Mouse (Mus musculus) midbrain, embryonic 11.5 days (tissue): Measurements from ENCODE around the gene Alpl. TPM values are rescaled to one million over a fixed set of nuclear protein-coding genes. Genes with fewer than 3 reads are reported as not detected.

Experiments
- ATAC-seq: fragments of 200-750 bp; cut with Nextera tagmentation; 2 replicates; pipeline ENCODE4 v1.8.0; 2017; ENCODE audit warnings: moderate TSS enrichment, moderate library complexity; ENCODE audit not compliant: low FRiP score
- DNase-seq: peaks from one replicate; pipeline ENCODE4 v3.0.0; 2015; ENCODE audit warnings: low spot score; ENCODE audit errors: missing footprints
- H3K27ac ChIP-seq: fragments of 300-500 bp; sonication (generic); 2 replicates; pipeline ENCODE4 v1.5.1; 2014; ENCODE audit warnings: low read depth, low read length
- H3K27me3 ChIP-seq: fragments of 300-500 bp; sonication (generic); 2 replicates; pipeline ENCODE4 v1.6.1; 2014; ENCODE audit warnings: mild to moderate bottlenecking, low read length, moderate library complexity, mixed read lengths; ENCODE audit not compliant: control insufficient read depth, insufficient read depth
- H3K36me3 ChIP-seq: fragments of 300-500 bp; sonication (generic); 2 replicates; pipeline ENCODE4 v1.6.1; 2014; ENCODE audit warnings: mild to moderate bottlenecking, low read length, moderate library complexity, mixed read lengths; ENCODE audit not compliant: control insufficient read depth, insufficient read depth
- H3K4me1 ChIP-seq: fragments of 300-500 bp; sonication (generic); 2 replicates; pipeline ENCODE4 v1.6.1; 2014; ENCODE audit warnings: low read length; ENCODE audit not compliant: control insufficient read depth, insufficient read depth
- H3K4me2 ChIP-seq: fragments of 300-500 bp; sonication (generic); 2 replicates; pipeline ENCODE4 v1.6.1; 2014; ENCODE audit warnings: mild to moderate bottlenecking, moderate library complexity
- H3K4me3 ChIP-seq: fragments of 300-500 bp; sonication (generic); 2 replicates; pipeline ENCODE4 v1.5.1; 2014; ENCODE audit warnings: low read depth, low read length
- H3K9ac ChIP-seq: fragments of 300-500 bp; sonication (generic); 2 replicates; pipeline ENCODE4 v1.6.1; 2014; ENCODE audit warnings: low read length
- H3K9me3 ChIP-seq: fragments of 300-500 bp; sonication (generic); 2 replicates; pipeline ENCODE4 v1.6.1; 2016; ENCODE audit warnings: low read length; ENCODE audit not compliant: control insufficient read depth
- WGBS: fragments of 180-500 bp; shearing (Covaris S2); extraction: QIAGEN DNeasy Blood & Tissue Kit; methylation state at CpG from one replicate; pipeline ENCODE4 v1.1.7; 2014; 5-methylcytosine and 5-hydroxymethylcytosine counted together
- polyA plus RNA-seq: library from polyadenylated mRNA; unstranded; fragments of >200 nt; fragmentation: Nextera tagmentation; extraction: Ambion mirVana; gene quantifications from 2 replicates; pipeline ENCODE4 v1.2.1, GENCODE M21; 2014

The Alpl gene
- polyA plus RNA-seq, 1 experiment from 2014 or later, result 23.7 TPM

- Histone ChIP-seq H3K9me3 (no peaks in the 10 kb centered on the region), H3K27ac (no peak overlapping the region), H3K36me3 (no peaks in the 10 kb centered on the region), H3K4me2 (no peak overlapping the region), H3K9ac (no peak overlapping the region), H3K27me3 (no peaks in the 10 kb centered on the region), H3K4me3 (no peak overlapping the region), H3K4me1 (no peaks in the 10 kb centered on the region)
- ATAC-seq (no peak), DNase-seq (no peak)
- WGBS, result 69% methylated on average over 13 of the region's 13 CpGs
Measured at GRCm38 (mm10) chr4:137812946-137813708, 16.9 kb upstream of the Alpl start.

GRCm38 (mm10) chr4:137809999-137810398, 13.8 kb upstream of the Alpl start:
- Histone ChIP-seq H3K4me1 (no peaks in the 10 kb centered on the region), H3K4me2 (no peak overlapping the region), H3K9ac (no peak overlapping the region), H3K27me3 (no peaks in the 10 kb centered on the region), H3K9me3 (no peaks in the 10 kb centered on the region), H3K4me3 (no peak overlapping the region), H3K27ac (no peak overlapping the region), H3K36me3 (no peaks in the 10 kb centered on the region)
- no peak for ATAC-seq
- WGBS, result 82% methylated on average over 4 of the region's 4 CpGs
- DNase-seq, result no peak

- Histone ChIP-seq H3K4me2 (no peak overlapping the region), H3K9me3 (no peaks in the 10 kb centered on the region), H3K4me3 (no peak overlapping the region), H3K9ac (no peak overlapping the region), H3K4me1 (no peaks in the 10 kb centered on the region), H3K27me3 (no peaks in the 10 kb centered on the region), H3K27ac (no peak overlapping the region), H3K36me3 (no peaks in the 10 kb centered on the region)
- WGBS, result 91% methylated on average over 7 of the region's 7 CpGs
- no peak for ATAC-seq
- DNase-seq, result no peak
Measured at GRCm38 (mm10) chr4:137807301-137807851, 11.2 kb upstream of the Alpl start.

- DNase-seq, result peak; percentile 90
- no peak overlapping the region for H3K27ac ChIP-seq
Measured at GRCm38 (mm10) chr4:137801196-137801595, 5.0 kb upstream of the Alpl start.

GRCm38 (mm10) chr4:137800324-137800723, 4.1 kb upstream of the Alpl start:
- Histone ChIP-seq H3K27me3 (peaks cover 4% of the 10 kb centered on the region), H3K4me3 (no peak overlapping the region), H3K4me2 (no peak overlapping the region), H3K9me3 (no peaks in the 10 kb centered on the region), H3K36me3 (no peaks in the 10 kb centered on the region), H3K9ac (no peak overlapping the region), H3K27ac (no peak overlapping the region), H3K4me1 (peaks cover 17% of the 10 kb centered on the region)
- WGBS, result 19% methylated on average over 11 of the region's 11 CpGs
- DNase-seq (peak; percentile 90), ATAC-seq (no peak)

More at GRCm38 (mm10) chr4:137801196-137801595, 5.0 kb upstream of the Alpl start:
- Histone ChIP-seq H3K9me3 (no peaks in the 10 kb centered on the region), H3K27me3 (no peaks in the 10 kb centered on the region), H3K4me1 (peaks cover 9% of the 10 kb centered on the region), H3K9ac (no peak overlapping the region), H3K36me3 (no peaks in the 10 kb centered on the region), H3K4me3 (no peak overlapping the region), H3K4me2 (no peak overlapping the region)
- no peak for ATAC-seq
- 13% methylated on average over 12 of the region's 12 CpGs for WGBS

- WGBS, result 68% methylated on average over 4 of the region's 4 CpGs
- DNase-seq, result no peak
- no peak overlapping the region for H3K4me2 ChIP-seq
- peaks cover 4% of the 10 kb centered on the region for H3K27me3 ChIP-seq
- H3K9me3 ChIP-seq, result no peaks in the 10 kb centered on the region
- H3K9ac ChIP-seq, result no peak overlapping the region
- no peaks in the 10 kb centered on the region for H3K36me3 ChIP-seq
- no peak overlapping the region for H3K4me3 ChIP-seq
- peaks cover 21% of the 10 kb centered on the region for H3K4me1 ChIP-seq
- no peak overlapping the region for H3K27ac ChIP-seq
- no peak for ATAC-seq
Measured at GRCm38 (mm10) chr4:137797038-137797437, 854 bp upstream of the Alpl start.

GRCm38 (mm10) chr4:137794178-137794900, 1.8 kb downstream of the Alpl start:
- DNase-seq, result no peak
- no peaks in the 10 kb centered on the region for H3K9me3 ChIP-seq
- no peaks in the 10 kb centered on the region for H3K36me3 ChIP-seq
- 83% methylated on average over 13 of the region's 13 CpGs for WGBS
- H3K27me3 ChIP-seq, result peaks cover 4% of the 10 kb centered on the region
- H3K9ac ChIP-seq, result no peak overlapping the region
- no peak overlapping the region for H3K4me2 ChIP-seq
- H3K27ac ChIP-seq, result no peak overlapping the region
- no peak for ATAC-seq
- H3K4me1 ChIP-seq, result peaks cover 20% of the 10 kb centered on the region
- no peak overlapping the region for H3K4me3 ChIP-seq

GRCm38 (mm10) chr4:137793611-137794010, 2.6 kb downstream of the Alpl start:
- Histone ChIP-seq H3K4me1 (peaks cover 20% of the 10 kb centered on the region), H3K27me3 (peaks cover 4% of the 10 kb centered on the region), H3K36me3 (no peaks in the 10 kb centered on the region), H3K4me3 (no peak overlapping the region), H3K4me2 (no peak overlapping the region), H3K9ac (no peak overlapping the region), H3K27ac (no peak overlapping the region), H3K9me3 (no peaks in the 10 kb centered on the region)
- 85% methylated on average over 7 of the region's 7 CpGs for WGBS
- no peak for ATAC-seq
- DNase-seq, result no peak

GRCm38 (mm10) chr4:137791440-137791839, 4.7 kb downstream of the Alpl start:
- Histone ChIP-seq H3K27me3 (peaks cover 4% of the 10 kb centered on the region), H3K27ac (peak overlapping the region; percentile 11; the same call in 1 of the 2 replicates), H3K4me2 (no peak overlapping the region), H3K9me3 (no peaks in the 10 kb centered on the region), H3K4me3 (no peak overlapping the region), H3K4me1 (peaks cover 21% of the 10 kb centered on the region), H3K9ac (no peak overlapping the region), H3K36me3 (no peaks in the 10 kb centered on the region)
- ATAC-seq (no peak), DNase-seq (no peak)
- WGBS, result 14% methylated on average over 7 of the region's 7 CpGs
